Mouse (Mus musculus): ENCODE measurements around the gene Arhgap42. TPM values are rescaled to one million over a fixed set of nuclear protein-coding genes. Genes with fewer than 3 reads are reported as not detected.
A peak's percentile ranks its signal among the peaks of the same experiment; 100 is the strongest.

Gene Arhgap42
- polyA plus RNA-seq, 1 experiment from 2014 or later = 36.1 TPM

DNA sequence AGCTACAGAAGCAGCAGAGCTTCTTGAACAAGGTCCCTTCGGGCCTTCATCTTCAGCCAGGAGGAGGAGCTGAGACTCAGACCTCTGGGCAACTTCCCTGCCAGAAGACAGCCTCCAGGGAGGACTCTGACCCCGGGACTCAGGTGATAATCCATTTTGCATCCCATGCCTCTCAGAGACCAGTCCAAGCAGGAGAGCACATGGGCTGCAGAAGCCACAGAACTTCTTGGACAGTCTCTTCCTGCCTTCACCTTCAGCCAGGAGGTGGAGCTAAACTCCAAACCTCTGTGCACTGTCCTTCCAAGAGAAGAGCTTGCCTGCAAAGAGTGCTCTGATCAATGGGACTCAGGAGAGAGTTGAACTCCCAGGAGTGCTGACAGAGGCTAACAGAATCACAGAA, 155.5 kb downstream of the Arhgap42 start:
- Histone ChIP-seq H3K27me3 (replicated peaks) (no peaks in the 10 kb centered on the region), H3K4me1 (0 out of 2 replicates have a peak, but pooled peaks cover 4% of the 10 kb centered on the region), H3K4me3 (replicated peaks) (no peak overlapping the region), H3K27ac (no peak overlapping the region), H3K36me3 (no peaks in the 10 kb centered on the region), H3K4me2 (no peak overlapping the region), H3K9ac (no peak overlapping the region), H3K9me3 (no peaks in the 10 kb centered on the region)
- ATAC-seq (ENCODE audit: insufficient read depth, low FRiP score, low read depth) = no peak
- WGBS = 64% methylated on average over 2 of the region's 2 CpGs

DNA sequence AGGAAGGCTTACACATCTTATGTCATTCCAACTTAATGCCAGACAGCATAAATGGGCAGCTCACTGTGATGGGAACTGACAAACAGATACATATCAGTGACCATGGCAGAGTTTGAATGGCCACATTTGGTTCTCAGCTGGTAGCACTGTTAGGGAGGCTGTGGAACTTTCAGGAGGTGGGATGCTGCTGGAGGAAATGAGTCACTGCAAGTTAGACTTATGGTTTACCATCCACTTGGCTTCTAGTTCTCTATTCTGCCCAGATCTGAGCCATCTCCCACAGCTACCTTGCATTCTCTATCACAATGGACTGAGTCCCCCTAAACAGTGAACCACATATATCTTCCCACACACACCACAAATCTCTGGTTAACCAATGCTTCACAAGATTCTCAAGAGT, 186.0 kb downstream of the Arhgap42 start:
- H3K9me3 ChIP-seq = no peaks in the 10 kb centered on the region
- no peak overlapping the region for H3K27ac ChIP-seq
- no peaks in the 10 kb centered on the region for H3K4me1 ChIP-seq
- no peaks in the 10 kb centered on the region for H3K36me3 ChIP-seq
- no peak for ATAC-seq (ENCODE audit: insufficient read depth, low FRiP score, low read depth)
- H3K4me3 ChIP-seq (replicated peaks) = no peak overlapping the region
- H3K27me3 ChIP-seq (replicated peaks) = no peaks in the 10 kb centered on the region
- H3K4me2 ChIP-seq = no peak overlapping the region
- H3K9ac ChIP-seq = no peak overlapping the region

- 45% methylated on average over 5 of the region's 5 CpGs for WGBS
These were observed 187.7 kb downstream of the Arhgap42 start for GRCm38 (mm10) chr9:9051184-9051583.

GRCm38 (mm10) chr9:9049202-9049601, 189.7 kb downstream of the Arhgap42 start:
- Histone ChIP-seq H3K4me3 (replicated peaks) (no peak overlapping the region), H3K9me3 (no peaks in the 10 kb centered on the region), H3K4me1 (no peaks in the 10 kb centered on the region), H3K4me2 (no peak overlapping the region), H3K27ac (no peak overlapping the region), H3K27me3 (replicated peaks) (no peaks in the 10 kb centered on the region), H3K36me3 (no peaks in the 10 kb centered on the region; the same call in 1 of the 2 replicates), H3K9ac (no peak overlapping the region)
- WGBS = 53% methylated on average over 3 of the region's 3 CpGs
- no peak for ATAC-seq (ENCODE audit: insufficient read depth, low FRiP score, low read depth)

More at GRCm38 (mm10) chr9:9051184-9051583, 187.7 kb downstream of the Arhgap42 start:
- no peak overlapping the region for H3K4me2 ChIP-seq
- no peaks in the 10 kb centered on the region for H3K36me3 ChIP-seq
- no peaks in the 10 kb centered on the region for H3K4me1 ChIP-seq
- H3K9me3 ChIP-seq = no peaks in the 10 kb centered on the region
- no peak overlapping the region for H3K9ac ChIP-seq
- no peak for ATAC-seq (ENCODE audit: insufficient read depth, low FRiP score, low read depth)
- no peak overlapping the region for H3K27ac ChIP-seq
- no peak overlapping the region for H3K4me3 ChIP-seq (replicated peaks)
- no peaks in the 10 kb centered on the region for H3K27me3 ChIP-seq (replicated peaks)

DNA sequence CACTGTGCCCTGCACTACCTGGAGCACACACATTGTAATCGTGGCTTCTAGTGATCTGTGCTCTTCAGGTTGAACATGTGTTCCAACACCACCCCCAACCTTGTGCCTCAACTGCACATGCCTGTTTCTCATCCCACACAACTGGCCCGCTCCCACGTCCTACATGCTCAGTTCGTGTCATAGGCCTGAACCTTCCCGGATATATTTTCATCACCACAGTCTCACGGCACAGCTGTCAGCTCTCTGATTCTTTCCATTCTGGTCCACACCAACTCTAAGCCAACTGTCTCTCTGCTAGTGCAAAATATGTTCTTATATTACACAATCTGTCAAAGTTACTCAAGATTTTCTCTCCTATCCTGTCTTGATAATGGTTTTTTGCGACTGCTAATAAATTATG, 197.9 kb downstream of the Arhgap42 start:
- 80% methylated on average over 7 of the region's 7 CpGs for WGBS
- Histone ChIP-seq H3K27me3 (replicated peaks) (no peaks in the 10 kb centered on the region), H3K4me1 (no peaks in the 10 kb centered on the region), H3K36me3 (no peaks in the 10 kb centered on the region; the same call in 1 of the 2 replicates), H3K4me2 (no peak overlapping the region), H3K9me3 (no peaks in the 10 kb centered on the region), H3K4me3 (replicated peaks) (no peak overlapping the region), H3K9ac (no peak overlapping the region), H3K27ac (no peak overlapping the region)
- no peak for ATAC-seq (ENCODE audit: insufficient read depth, low FRiP score, low read depth)

DNA sequence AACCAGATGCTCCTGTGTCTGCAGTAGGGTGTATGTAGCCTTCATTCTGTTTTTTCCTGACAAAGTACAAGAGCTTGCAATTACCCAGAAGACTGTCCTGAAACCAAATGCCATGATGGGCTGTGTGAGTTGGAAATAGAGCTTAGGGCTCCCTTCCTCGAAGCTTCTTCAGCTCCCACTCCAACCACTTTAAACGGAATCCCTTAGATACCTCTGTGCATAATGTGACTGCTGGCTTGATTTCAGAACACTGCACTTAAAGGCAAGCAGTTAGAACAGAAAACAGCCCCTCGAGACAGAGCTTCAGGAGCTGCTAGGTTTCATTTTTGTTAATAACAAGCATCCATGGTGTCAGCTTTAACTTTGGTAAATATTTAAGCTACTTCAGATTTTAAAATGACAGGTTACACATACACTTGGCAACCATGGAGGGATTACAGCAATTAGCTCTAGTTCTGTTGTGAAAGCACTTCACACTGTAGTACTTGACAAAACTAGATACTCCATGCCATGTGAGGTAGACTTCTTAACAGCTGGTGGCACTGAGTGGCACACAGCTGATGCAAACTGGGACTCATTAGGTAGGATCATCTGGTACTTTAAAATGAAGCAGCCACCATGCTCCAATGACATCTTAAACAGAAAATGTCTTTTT, 201.8 kb downstream of the Arhgap42 start:
- H3K27me3 ChIP-seq (replicated peaks) = no peaks in the 10 kb centered on the region
- H3K4me3 ChIP-seq (replicated peaks) = no peak overlapping the region
- WGBS = 54% methylated on average over 3 of the region's 3 CpGs
- H3K9ac ChIP-seq = no peak overlapping the region
- no peaks in the 10 kb centered on the region for H3K36me3 ChIP-seq
- no peak overlapping the region for H3K27ac ChIP-seq
- H3K9me3 ChIP-seq = no peaks in the 10 kb centered on the region
- H3K4me2 ChIP-seq = no peak overlapping the region
- ATAC-seq (ENCODE audit: insufficient read depth, low FRiP score, low read depth) = no peak
- H3K4me1 ChIP-seq = no peaks in the 10 kb centered on the region

DNA sequence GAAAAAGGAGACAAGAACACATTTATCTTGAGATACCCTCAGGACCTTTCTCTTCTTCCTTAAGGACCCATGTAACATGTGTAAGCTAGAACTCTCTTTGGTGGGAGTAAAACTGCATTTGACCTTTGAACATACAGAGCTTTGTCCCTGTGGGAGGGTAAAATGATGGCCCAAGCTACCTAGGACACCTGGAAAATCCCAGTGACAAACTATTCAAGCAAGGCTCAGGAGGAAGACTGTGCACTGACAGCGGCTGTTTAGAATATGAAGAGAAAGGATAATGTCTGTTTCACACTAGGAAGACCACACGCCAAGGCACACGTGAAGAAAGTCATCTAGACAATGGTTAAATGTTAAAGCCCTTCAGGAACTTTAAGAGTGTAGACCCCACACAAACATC, 211.0 kb downstream of the Arhgap42 start:
- no peaks in the 10 kb centered on the region for H3K27me3 ChIP-seq (replicated peaks)
- no peak overlapping the region for H3K9ac ChIP-seq
- no peaks in the 10 kb centered on the region for H3K4me1 ChIP-seq
- WGBS = 86% methylated on average over 3 of the region's 3 CpGs
- H3K27ac ChIP-seq = peak overlapping the region; percentile 16; the same call in 1 of the 2 replicates
- 0 out of 2 replicates have a peak, but pooled peaks cover 3% of the 10 kb centered on the region for H3K36me3 ChIP-seq
- no peaks in the 10 kb centered on the region for H3K9me3 ChIP-seq
- ATAC-seq (ENCODE audit: insufficient read depth, low FRiP score, low read depth) = no peak
- H3K4me3 ChIP-seq (replicated peaks) = no peak overlapping the region
- no peak overlapping the region for H3K4me2 ChIP-seq

GRCm38 (mm10) chr9:9027445-9027844, 211.5 kb downstream of the Arhgap42 start:
- no peak overlapping the region for H3K4me2 ChIP-seq
- 0 out of 2 replicates have a peak, but pooled peaks cover 3% of the 10 kb centered on the region for H3K36me3 ChIP-seq
- WGBS = 16% methylated on average over 5 of the region's 5 CpGs
- no peaks in the 10 kb centered on the region for H3K4me1 ChIP-seq
- ATAC-seq (ENCODE audit: insufficient read depth, low FRiP score, low read depth) = peak; percentile 39; the same call in 1 of the 2 replicates
- H3K4me3 ChIP-seq (replicated peaks) = no peak overlapping the region
- H3K9ac ChIP-seq = no peak overlapping the region
- no peaks in the 10 kb centered on the region for H3K27me3 ChIP-seq (replicated peaks)
- H3K9me3 ChIP-seq = no peaks in the 10 kb centered on the region
- peak overlapping the region; percentile 16; the same call in 1 of the 2 replicates for H3K27ac ChIP-seq

DNA sequence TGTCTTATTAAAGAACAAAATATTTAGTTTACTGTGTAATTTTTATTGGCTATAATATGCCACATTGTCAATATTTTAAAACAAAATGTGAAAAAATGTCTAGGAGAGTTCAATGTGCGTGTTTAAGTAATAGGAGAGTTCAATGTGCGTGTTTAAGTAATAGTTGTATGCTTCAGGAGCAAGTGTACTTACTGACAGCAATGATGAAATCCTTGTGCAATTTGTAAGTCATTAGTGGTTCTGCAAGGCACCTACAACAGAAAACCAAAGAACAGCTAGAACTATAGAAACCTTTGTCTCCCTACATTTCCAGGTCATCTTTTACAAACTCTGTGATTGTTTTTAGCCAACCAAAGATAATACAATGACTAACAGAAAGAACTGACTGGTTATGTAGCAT, 223.8 kb downstream of the Arhgap42 start:
- H3K4me1 ChIP-seq = no peaks in the 10 kb centered on the region
- 87% methylated on average over 2 of the region's 2 CpGs for WGBS
- H3K9ac ChIP-seq = no peak overlapping the region
- no peak overlapping the region for H3K4me3 ChIP-seq (replicated peaks)
- no peak overlapping the region for H3K4me2 ChIP-seq
- no peaks in the 10 kb centered on the region for H3K9me3 ChIP-seq
- H3K27ac ChIP-seq = no peak overlapping the region
- ATAC-seq (ENCODE audit: insufficient read depth, low FRiP score, low read depth) = no peak
- H3K36me3 ChIP-seq = no peaks in the 10 kb centered on the region
- no peaks in the 10 kb centered on the region for H3K27me3 ChIP-seq (replicated peaks)

DNA sequence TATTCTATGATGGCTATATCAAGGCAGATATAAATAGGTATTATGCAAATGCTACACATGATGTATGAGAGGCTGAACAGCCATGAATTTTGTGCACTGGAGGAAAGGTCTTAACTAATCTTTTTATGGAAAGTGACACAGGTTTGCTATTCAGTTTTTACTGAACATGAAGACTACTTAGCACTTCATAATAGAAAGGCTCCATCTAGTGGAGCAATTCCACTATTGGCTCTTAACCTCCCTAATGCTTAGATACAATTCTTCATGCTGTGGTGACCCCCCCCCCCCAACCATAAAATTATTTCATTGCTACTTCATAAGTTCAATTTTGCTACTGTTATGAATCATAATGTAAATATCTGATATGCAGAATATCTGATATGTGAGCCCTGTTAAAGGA, 237.7 kb downstream of the Arhgap42 start:
- Histone ChIP-seq H3K36me3 (peaks cover 9% of the 10 kb centered on the region; the same call in 1 of the 2 replicates), H3K9me3 (no peaks in the 10 kb centered on the region), H3K27me3 (replicated peaks) (no peaks in the 10 kb centered on the region), H3K9ac (no peak overlapping the region), H3K4me1 (no peaks in the 10 kb centered on the region), H3K4me3 (replicated peaks) (no peak overlapping the region), H3K4me2 (no peak overlapping the region), H3K27ac (no peak overlapping the region)
- ATAC-seq (ENCODE audit: insufficient read depth, low FRiP score, low read depth) = no peak

- no peak overlapping the region for H3K4me3 ChIP-seq (replicated peaks)
- no peaks in the 10 kb centered on the region for H3K4me1 ChIP-seq
- no peaks in the 10 kb centered on the region for H3K27me3 ChIP-seq (replicated peaks)
- no peak overlapping the region for H3K9ac ChIP-seq
- H3K36me3 ChIP-seq = peaks cover 4% of the 10 kb centered on the region; the same call in 1 of the 2 replicates
- WGBS = 71% methylated on average over 2 of the region's 2 CpGs
- no peak overlapping the region for H3K27ac ChIP-seq
- H3K9me3 ChIP-seq = no peaks in the 10 kb centered on the region
- H3K4me2 ChIP-seq = no peak overlapping the region
- ATAC-seq (ENCODE audit: insufficient read depth, low FRiP score, low read depth) = no peak
These were observed 242.4 kb downstream of the Arhgap42 start for GRCm38 (mm10) chr9:8996494-8996893.

DNA sequence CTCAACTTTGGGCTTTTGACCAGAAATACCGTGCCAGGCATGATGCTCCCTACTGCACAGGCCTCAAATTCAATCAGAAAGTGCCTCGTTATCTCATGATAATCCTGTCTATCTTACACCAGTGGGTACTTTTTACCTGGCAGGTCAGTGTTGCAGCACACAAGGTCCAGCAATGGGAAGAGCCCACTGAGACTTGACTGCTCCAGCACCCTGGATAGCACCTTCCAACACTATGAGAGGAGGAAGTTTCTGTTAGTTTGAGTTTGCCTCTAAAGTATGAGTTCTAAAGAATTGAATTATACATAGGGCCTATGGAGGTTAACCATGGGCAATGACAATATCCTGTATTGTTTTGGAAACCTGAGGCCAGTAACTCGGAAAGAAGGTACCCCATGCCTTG, 256.6 kb downstream of the Arhgap42 start:
- H3K4me1 ChIP-seq = no peaks in the 10 kb centered on the region
- no peak overlapping the region for H3K4me3 ChIP-seq (replicated peaks)
- 74% methylated on average over 3 of the region's 3 CpGs for WGBS
- H3K27me3 ChIP-seq (replicated peaks) = no peaks in the 10 kb centered on the region
- H3K27ac ChIP-seq = no peak overlapping the region
- no peak overlapping the region for H3K4me2 ChIP-seq
- H3K9me3 ChIP-seq = no peaks in the 10 kb centered on the region
- ATAC-seq (ENCODE audit: insufficient read depth, low FRiP score, low read depth) = no peak
- no peaks in the 10 kb centered on the region for H3K36me3 ChIP-seq
- H3K9ac ChIP-seq = no peak overlapping the region

GRCm38 (mm10) chr9:8977775-8978174, 261.1 kb downstream of the Arhgap42 start:
- Histone ChIP-seq H3K4me1 (no peaks in the 10 kb centered on the region), H3K36me3 (no peaks in the 10 kb centered on the region), H3K9ac (no peak overlapping the region), H3K27ac (no peak overlapping the region), H3K4me2 (no peak overlapping the region), H3K27me3 (replicated peaks) (no peaks in the 10 kb centered on the region), H3K9me3 (no peaks in the 10 kb centered on the region), H3K4me3 (replicated peaks) (no peak overlapping the region)
- 54% methylated on average over 2 of the region's 2 CpGs for WGBS
- ATAC-seq (ENCODE audit: insufficient read depth, low FRiP score, low read depth) = no peak
